Mouse (Mus musculus): ENCODE measurements around the gene Stmnd1. TPM values are rescaled to one million over a fixed set of nuclear protein-coding genes. Genes with fewer than 3 reads are reported as not detected.

The Stmnd1 gene
- polyA plus RNA-seq, 1 experiment: 0.15 TPM

DNA sequence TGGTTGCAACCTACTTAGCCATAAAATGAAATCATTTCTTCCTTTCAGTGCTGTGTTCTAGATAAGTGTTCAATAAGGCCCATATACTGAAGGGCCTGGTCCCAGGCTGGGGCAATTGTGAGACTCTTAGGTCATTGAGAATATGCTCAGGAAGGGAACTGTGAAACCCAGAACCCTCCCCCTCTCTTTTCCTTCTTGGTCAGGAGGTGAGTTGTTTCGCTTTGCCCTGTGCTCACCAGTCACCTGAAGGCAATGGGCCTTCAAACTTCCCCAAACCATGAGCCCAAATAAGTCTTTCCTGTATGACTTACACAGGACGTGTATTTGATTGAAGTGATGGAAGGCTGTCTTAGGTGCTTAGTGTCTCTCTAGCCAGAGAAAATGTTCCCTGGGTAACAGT lies 64.3 kb downstream of the Stmnd1 start:
- no peak for DNase-seq
- WGBS: 91% methylated on average over 2 of the region's 2 CpGs
- Histone ChIP-seq H3K27ac (ENCODE audit: insufficient read depth, low read length) (no peak overlapping the region), H3K4me1 (ENCODE audit: control insufficient read depth, insufficient read depth, low read length) (peaks cover 8% of the 10 kb centered on the region), H3K27me3 (ENCODE audit: control insufficient read depth, insufficient read depth, low read length) (no peaks in the 10 kb centered on the region), H3K4me3 (replicated peaks; ENCODE audit: insufficient read depth, low read depth, low read length) (no peak overlapping the region)
- TF ChIP-seq POLR2A (IDR thresholded peaks at IDR 0.05; ENCODE audit: borderline replicate concordance, insufficient read depth, low read length): no peak
- no peak for TF ChIP-seq CTCF (IDR thresholded peaks at IDR 0.05; ENCODE audit: borderline replicate concordance, insufficient read depth, low read depth, low read length)

DNA sequence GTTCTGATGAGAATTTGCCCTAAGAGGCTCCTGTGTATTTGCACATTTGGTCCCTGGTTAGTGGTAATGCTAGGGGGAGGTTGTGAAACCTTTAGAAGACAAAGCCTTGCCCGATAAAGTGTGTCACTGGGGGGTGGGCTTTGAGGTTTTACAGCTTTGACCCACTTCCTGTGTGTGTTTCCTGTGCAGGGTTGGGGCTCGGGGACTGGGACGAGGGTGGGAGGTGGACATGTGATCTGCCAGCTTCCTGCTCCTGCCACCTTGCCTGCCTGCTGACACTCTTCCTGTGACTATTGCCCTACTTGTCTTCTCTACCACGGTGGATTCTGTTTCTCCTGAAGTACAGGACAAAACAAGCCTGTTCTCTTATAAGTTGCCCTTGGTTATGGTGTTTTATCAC lies 66.4 kb downstream of the Stmnd1 start:
- H3K27ac ChIP-seq (ENCODE audit: insufficient read depth, low read length): no peak overlapping the region
- 61% methylated on average over 4 of the region's 4 CpGs for WGBS
- TF ChIP-seq CTCF (IDR thresholded peaks at IDR 0.05; ENCODE audit: borderline replicate concordance, insufficient read depth, low read depth, low read length) (no peak), POLR2A (IDR thresholded peaks at IDR 0.05; ENCODE audit: borderline replicate concordance, insufficient read depth, low read length) (no peak)
- H3K4me1 ChIP-seq (ENCODE audit: control insufficient read depth, insufficient read depth, low read length): peaks cover 3% of the 10 kb centered on the region
- H3K4me3 ChIP-seq (replicated peaks; ENCODE audit: insufficient read depth, low read depth, low read length): no peak overlapping the region
- no peaks in the 10 kb centered on the region for H3K27me3 ChIP-seq (ENCODE audit: control insufficient read depth, insufficient read depth, low read length)
- no peak for DNase-seq

GRCm38 (mm10) chr13:46340583-46340982 lies 67.1 kb downstream of the Stmnd1 start:
- Histone ChIP-seq H3K4me1 (ENCODE audit: control insufficient read depth, insufficient read depth, low read length) (peaks cover under 1% of the 10 kb centered on the region), H3K4me3 (replicated peaks; ENCODE audit: insufficient read depth, low read depth, low read length) (no peak overlapping the region), H3K27me3 (ENCODE audit: control insufficient read depth, insufficient read depth, low read length) (no peaks in the 10 kb centered on the region), H3K27ac (ENCODE audit: insufficient read depth, low read length) (no peak overlapping the region)
- DNase-seq: no peak
- WGBS: 96% methylated on average over 8 of the region's 8 CpGs
- TF ChIP-seq POLR2A (IDR thresholded peaks at IDR 0.05; ENCODE audit: borderline replicate concordance, insufficient read depth, low read length): no peak
- TF ChIP-seq CTCF (IDR thresholded peaks at IDR 0.05; ENCODE audit: borderline replicate concordance, insufficient read depth, low read depth, low read length): no peak

DNA sequence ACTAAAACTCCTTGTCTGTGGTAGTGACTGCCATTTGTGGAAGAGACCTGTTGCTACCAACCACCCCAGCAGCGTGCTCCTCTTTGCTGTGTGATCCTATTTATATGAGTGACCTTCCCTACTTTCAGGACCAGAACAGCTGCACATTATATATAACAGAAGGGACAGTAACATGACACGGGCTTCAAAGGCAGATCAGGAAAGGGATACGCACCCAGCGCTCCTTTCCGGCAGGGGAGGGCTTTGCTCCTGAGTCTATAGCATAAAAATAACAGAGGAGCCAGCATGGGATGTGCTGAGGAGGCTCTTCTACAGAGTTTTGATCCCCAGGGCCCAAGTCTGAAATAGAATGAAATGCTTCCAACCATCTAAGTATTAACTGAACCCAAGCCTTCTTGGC lies 67.9 kb downstream of the Stmnd1 start:
- Histone ChIP-seq H3K4me1 (ENCODE audit: control insufficient read depth, insufficient read depth, low read length) (no peaks in the 10 kb centered on the region), H3K4me3 (replicated peaks; ENCODE audit: insufficient read depth, low read depth, low read length) (no peak overlapping the region), H3K27me3 (ENCODE audit: control insufficient read depth, insufficient read depth, low read length) (no peaks in the 10 kb centered on the region), H3K27ac (ENCODE audit: insufficient read depth, low read length) (no peak overlapping the region)
- no peak for TF ChIP-seq CTCF (IDR thresholded peaks at IDR 0.05; ENCODE audit: borderline replicate concordance, insufficient read depth, low read depth, low read length)
- TF ChIP-seq POLR2A (IDR thresholded peaks at IDR 0.05; ENCODE audit: borderline replicate concordance, insufficient read depth, low read length): no peak
- DNase-seq: no peak
- 93% methylated on average over 5 of the region's 5 CpGs for WGBS

- 79% methylated on average over 7 of the region's 7 CpGs for WGBS
Measured at GRCm38 (mm10) chr13:46343226-46343625, 69.7 kb downstream of the Stmnd1 start.

DNA sequence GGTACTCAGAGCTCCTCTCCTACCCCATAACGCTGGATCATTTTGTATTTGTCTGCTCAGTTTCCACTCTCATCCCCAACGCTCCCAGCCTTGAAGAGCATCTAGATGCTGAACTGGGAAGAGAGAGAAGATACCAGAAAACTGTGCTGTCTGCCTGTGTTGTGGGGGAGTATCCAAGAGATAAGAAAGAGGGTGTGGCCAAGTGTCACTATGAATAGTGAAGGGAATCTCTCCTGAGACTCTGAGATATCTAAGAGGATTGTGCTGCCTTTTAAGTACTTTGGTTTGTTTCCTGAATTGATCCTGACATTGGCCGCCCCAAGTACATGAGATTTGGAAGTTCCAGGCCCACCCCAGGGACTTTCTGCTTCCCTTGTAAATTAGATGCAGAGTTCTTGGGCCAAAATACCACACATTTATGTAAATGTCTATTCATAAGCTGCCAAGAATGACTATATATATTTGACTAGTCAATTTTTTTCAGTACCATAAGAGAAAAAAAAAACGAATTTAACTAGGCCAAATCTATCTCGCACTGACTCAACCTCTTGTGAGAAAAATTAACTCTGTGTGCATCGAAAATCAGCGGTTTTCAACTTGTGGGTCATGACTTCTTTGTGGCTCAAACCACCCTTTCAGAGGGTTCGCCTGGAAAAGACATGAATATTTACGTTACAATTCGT lies 73.5 kb downstream of the Stmnd1 start:
- Histone ChIP-seq H3K27me3 (ENCODE audit: control insufficient read depth, insufficient read depth, low read length) (no peaks in the 10 kb centered on the region), H3K4me3 (replicated peaks; ENCODE audit: insufficient read depth, low read depth, low read length) (no peak overlapping the region), H3K27ac (ENCODE audit: insufficient read depth, low read length) (no peak overlapping the region), H3K4me1 (ENCODE audit: control insufficient read depth, insufficient read depth, low read length) (peaks cover 6% of the 10 kb centered on the region; the same call in 1 of the 2 replicates)
- WGBS: 88% methylated on average over 10 of the region's 10 CpGs
- no peak for DNase-seq
- TF ChIP-seq POLR2A (IDR thresholded peaks at IDR 0.05; ENCODE audit: borderline replicate concordance, insufficient read depth, low read length) (no peak), CTCF (IDR thresholded peaks at IDR 0.05; ENCODE audit: borderline replicate concordance, insufficient read depth, low read depth, low read length) (no peak)

More at GRCm38 (mm10) chr13:46343226-46343625, 69.7 kb downstream of the Stmnd1 start:
- TF ChIP-seq CTCF (IDR thresholded peaks at IDR 0.05; ENCODE audit: borderline replicate concordance, insufficient read depth, low read depth, low read length) (no peak), POLR2A (IDR thresholded peaks at IDR 0.05; ENCODE audit: borderline replicate concordance, insufficient read depth, low read length) (no peak)
- DNase-seq: no peak
- Histone ChIP-seq H3K27ac (ENCODE audit: insufficient read depth, low read length) (no peak overlapping the region), H3K27me3 (ENCODE audit: control insufficient read depth, insufficient read depth, low read length) (no peaks in the 10 kb centered on the region), H3K4me3 (replicated peaks; ENCODE audit: insufficient read depth, low read depth, low read length) (no peak overlapping the region), H3K4me1 (ENCODE audit: control insufficient read depth, insufficient read depth, low read length) (no peaks in the 10 kb centered on the region)

GRCm38 (mm10) chr13:46349664-46350063 lies 76.1 kb downstream of the Stmnd1 start:
- DNase-seq: no peak
- 0 out of 2 replicates have a peak overlapping the region, but pooled peaks have one; percentile 0 for H3K27ac ChIP-seq (ENCODE audit: insufficient read depth, low read length)
- H3K27me3 ChIP-seq (ENCODE audit: control insufficient read depth, insufficient read depth, low read length): no peaks in the 10 kb centered on the region
- no peak overlapping the region for H3K4me3 ChIP-seq (replicated peaks; ENCODE audit: insufficient read depth, low read depth, low read length)
- 18% methylated on average over 3 of the region's 3 CpGs for WGBS
- TF ChIP-seq POLR2A (IDR thresholded peaks at IDR 0.05; ENCODE audit: borderline replicate concordance, insufficient read depth, low read length): no peak
- no peak for TF ChIP-seq CTCF (IDR thresholded peaks at IDR 0.05; ENCODE audit: borderline replicate concordance, insufficient read depth, low read depth, low read length)
- peaks cover 6% of the 10 kb centered on the region; the same call in 1 of the 2 replicates for H3K4me1 ChIP-seq (ENCODE audit: control insufficient read depth, insufficient read depth, low read length)

Other genes starting within 250 kb of the Stmnd1 start
- gene Rbm24, start 144.7 kb downstream of the Stmnd1 start, polyA plus RNA-seq (2012; rRNA removed): 5.0 and 5.2 TPM in 2 replicates
- 80.4 and 94.3 TPM in 2 replicates for gene Cap2, start 228.1 kb downstream of the Stmnd1 start, polyA plus RNA-seq (2012; rRNA removed)